Mouse (Mus musculus): Measurements from ENCODE around the gene Mb.
"Not testable (repeated sequence)": the region's sequence is repeated elsewhere in the genome, so short reads cannot be mapped to it uniquely, and the experiment has no call there.

Mb gene

DNA sequence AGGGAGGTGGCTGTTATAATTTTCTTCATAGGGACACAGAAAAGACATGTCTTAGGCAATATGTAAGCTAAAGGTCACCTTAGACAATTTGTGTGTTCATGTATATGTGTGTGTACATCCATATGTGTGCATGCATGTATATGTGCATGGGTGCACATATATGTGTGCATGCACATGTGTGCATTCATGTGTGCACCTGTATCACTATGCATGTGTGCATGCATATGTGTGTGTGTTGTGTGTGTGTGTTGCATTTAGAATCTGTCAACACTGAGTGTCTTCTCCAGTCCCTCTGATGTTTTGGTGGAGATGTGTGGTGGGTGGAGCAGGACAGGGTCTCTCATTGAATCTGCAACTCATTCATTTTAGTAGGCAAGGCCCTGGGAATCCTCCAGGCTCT, 12.3 kb upstream of the Mb start:
- no peak for DNase-seq

DNA sequence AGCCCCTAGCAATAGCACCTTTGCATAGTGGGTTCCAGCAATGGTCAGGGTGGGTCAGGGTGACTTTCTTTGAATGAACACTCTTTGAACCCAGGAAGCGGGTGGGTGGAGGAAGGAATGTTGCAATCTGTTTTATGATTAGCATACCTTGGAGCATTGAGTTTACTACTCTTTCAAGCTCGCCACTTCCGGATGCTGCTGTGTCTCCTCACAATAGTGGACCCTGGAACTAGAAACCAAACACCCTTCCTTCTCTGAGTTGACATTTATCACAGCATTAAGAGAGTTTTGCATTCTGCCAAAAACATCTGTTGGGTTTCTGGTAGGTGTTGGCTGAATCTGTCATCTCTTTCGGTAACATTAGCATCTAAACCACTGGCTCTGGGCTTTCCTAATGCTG, 8.9 kb upstream of the Mb start:
- not testable (repeated sequence) for DNase-seq

GRCm38 (mm10) chr15:77058566-77058965, 8.1 kb upstream of the Mb start:
- DNase-seq = no peak

- no peak for DNase-seq
Observed at GRCm38 (mm10) chr15:77056791-77057051, 6.3 kb upstream of the Mb start.

GRCm38 (mm10) chr15:77056001-77056790, 5.7 kb upstream of the Mb start:
- DNase-seq = no peak

DNA sequence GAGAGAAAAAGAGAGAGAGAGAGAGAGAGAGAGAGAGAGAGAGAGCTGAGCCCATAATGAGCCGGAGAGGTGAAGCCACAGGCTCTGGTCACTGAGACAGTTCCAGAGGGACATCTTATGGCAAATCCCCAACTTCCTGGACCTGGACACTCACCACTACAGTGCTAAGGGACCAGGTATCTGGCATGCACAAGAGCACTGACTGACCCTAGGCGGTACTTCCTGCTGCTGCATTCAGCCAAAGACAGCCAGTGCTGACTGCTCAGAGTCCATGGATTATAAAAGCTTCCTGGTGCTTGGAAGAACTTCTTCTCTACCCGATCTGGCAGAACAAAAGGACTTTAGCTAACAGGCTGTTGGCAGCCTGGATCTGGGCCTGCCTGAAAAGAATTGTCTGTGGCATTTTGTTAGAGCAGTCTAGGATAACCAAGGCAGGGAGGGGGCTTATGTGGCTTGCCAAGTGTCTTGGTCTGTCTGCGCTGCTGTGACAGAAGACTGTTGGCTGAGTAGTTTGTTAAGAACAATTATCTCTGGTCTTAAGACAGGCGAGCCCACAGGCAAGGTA, 4.2 kb upstream of the Mb start:
- no peak for DNase-seq

GRCm38 (mm10) chr15:77053021-77053420, 2.6 kb upstream of the Mb start:
- DNase-seq = no peak

- no peak for DNase-seq
Observed at GRCm38 (mm10) chr15:77052176-77052575, 1.7 kb upstream of the Mb start.

DNA sequence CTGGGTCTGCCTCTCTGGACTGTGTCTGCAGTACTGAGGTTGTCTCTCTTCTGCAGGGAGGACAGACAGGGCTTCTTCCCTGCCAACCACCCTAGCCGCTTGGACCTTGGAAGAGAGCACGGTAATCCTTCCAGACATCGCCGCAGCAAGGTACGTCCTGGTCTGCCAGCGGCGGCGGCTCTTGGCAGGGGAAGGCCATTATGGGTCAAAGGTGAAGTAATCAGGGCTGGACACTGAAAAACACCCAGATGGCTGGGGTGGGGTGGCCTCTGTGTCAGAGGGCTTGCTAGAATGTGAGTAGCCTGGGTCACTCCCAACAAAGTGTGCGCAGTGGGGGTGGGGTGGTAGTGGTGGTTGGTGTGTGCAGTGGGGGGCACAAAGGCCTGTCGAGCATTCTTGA, 4.9 kb downstream of the Mb start:
- DNase-seq = no peak

- no peak for DNase-seq
Observed at GRCm38 (mm10) chr15:77044597-77045320, 5.7 kb downstream of the Mb start, which contains the start of gene Apol6. Gene Apol6 (plus strand): TSS chr15:77044729.

DNA sequence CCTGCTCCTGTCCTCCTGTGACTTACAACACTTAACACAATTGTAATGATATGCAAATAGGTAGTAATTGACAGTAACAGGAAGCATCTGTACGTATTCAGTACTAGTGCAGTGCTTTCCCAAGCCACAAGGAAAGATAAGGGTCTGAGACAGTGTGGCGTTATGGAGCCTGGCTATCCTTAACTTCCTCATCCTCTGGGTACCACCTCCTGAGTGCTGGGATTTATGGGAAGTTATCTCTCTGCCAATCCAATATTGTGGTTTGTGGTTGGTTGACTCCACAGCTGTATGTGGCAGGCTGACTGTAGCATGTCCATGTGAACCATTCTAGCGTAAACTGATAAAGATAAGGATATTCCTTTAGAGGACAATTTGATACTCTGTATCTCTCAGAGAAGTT, 9.7 kb downstream of the Mb start:
- DNase-seq = no peak

DNA sequence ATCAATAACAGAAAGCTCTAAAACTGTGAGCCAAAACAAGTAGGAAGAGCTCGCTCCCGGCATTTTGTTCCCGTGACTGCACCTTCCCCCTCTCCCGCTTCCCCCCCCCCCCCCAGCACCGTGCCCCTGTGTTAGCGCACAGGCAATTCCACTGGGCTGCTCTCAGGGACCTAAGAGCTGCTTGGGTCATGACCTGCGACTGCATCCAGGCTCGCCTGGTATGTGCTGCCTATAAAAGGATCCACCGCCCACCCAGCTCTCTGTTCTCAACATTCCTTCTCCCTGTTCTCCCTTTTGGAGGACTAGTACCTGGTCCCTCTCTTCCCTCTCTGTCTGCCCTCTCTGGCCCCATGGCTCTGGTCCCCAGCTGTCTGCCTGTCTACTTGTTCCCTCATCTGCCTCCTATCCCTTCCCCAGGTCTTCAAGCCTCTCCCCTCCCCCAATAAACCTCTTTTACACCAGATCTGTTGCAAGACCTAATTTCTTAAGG, 11.2 kb downstream of the Mb start:
- no peak for DNase-seq

- no peak for DNase-seq
Observed at GRCm38 (mm10) chr15:77037278-77038161, 12.9 kb downstream of the Mb start.

DNA sequence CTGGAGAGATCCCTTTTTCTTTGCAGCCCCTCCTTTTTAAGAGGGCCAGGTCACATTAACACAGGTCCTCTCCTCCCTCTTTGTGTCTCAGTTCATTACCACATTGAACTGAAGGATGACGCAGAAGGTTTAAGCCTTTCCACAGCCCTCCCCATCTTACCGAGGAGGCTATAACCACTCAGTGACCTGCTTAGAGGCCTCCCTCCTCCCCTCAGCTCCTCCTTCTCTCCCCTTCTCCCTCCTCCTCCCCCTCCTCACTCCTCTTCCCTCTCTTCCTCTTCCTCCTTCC, 13.5 kb downstream of the Mb start:
- DNase-seq = no peak

DNA sequence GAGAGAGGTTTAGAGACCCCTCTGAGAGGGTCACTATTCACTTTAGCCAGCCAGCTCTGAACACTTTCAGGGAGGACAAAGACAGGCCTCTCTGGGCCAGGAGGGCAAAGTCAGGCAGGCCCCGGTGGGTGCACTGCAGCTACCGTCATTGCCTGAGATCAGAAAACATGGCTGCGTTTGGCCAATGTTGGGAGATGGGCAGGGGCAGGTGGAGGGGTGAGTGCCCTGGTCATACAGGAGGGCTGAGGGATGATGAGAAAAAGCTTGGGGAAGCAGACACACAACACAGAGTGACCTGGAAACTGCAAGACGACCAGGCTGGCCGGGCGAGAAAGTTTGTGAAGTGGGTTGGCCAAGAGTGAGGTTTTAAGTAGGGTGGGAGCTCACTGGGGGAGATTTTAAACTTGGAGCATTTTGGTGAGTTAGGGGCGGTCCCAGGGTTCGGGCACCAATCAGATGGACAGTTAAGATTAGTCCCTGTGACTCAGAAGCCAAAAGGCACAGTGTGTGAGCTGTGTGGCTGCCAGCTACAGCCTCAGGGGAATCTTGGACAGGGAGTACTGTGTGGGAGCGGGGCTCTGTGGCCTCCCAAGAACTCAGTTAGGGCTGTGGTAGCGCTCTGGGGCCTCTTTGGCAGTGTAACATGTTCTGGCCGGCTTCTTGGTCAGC, 14.0 kb downstream of the Mb start:
- DNase-seq = no peak

GRCm38 (mm10) chr15:77035643-77036042, 14.8 kb downstream of the Mb start:
- DNase-seq = no peak

- DNase-seq = no peak
Observed at GRCm38 (mm10) chr15:77034526-77034925, 15.9 kb downstream of the Mb start.

DNA sequence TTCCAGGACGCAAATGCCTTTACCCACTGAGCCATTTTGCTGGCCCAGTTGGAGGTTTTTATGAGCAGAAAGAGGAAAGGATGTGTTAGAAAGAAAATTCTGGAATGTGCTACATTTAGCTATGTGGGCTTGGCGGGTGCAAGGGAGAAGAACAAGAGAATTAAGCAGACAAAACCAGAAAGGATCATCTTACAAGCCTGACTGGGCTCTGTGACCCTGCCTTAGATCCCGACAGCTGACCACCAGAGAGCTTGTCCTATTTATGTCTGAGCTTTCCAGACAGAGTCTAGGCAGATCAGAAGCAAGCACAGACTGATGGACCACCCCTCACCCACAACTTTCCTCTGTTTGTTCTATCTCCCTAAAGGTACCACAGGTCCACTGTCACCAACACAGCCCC, 19.2 kb downstream of the Mb start:
- no peak for DNase-seq

DNA sequence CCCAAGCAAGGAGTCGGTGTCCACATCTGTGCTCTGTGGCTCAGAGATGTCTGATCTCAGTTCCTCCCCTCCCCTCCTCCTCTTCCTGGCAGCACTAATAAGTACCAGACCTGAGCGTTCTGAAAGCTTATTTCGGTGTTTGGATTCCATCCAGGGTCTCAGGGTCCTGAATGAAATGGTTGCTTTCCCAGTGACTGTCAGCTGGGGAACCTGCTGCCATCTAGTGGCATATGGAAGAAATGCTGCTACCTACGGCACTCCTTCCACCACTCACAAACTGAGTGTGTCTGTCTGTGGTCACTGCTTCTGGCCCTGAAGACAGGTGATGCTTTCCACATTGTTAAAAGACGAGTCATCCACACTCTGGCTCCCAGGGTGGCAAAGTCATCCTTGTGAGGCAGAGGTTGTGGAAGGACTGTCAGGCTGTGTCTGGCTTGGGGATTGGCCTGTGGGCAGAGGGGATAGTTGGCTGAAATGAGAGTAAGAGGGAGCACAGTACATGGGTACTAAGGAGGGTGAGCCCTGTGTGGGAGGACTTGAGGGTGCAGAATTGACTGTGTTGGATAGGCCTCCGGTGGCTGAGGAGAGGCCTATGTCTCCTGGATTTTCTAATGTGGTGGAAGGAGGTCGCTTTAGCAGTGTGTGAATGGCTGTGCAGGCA, 21.0 kb downstream of the Mb start:
- peak; percentile 27 for DNase-seq

- no peak for DNase-seq
Observed at GRCm38 (mm10) chr15:77027675-77028074, 22.8 kb downstream of the Mb start.

- no peak for DNase-seq
Observed at GRCm38 (mm10) chr15:77027117-77027516, 23.4 kb downstream of the Mb start.

GRCm38 (mm10) chr15:77025884-77026583, 24.4 kb downstream of the Mb start:
- DNase-seq = no peak

Measured in right cerebral cortex, postnatal 25 days (tissue).